Mouse (Mus musculus): ENCODE measurements at regions not wholly inside any gene's neighbourhood (a gene's known extent, or its start where the extent isn't known, plus 50 kb on each side); places are given as distances from the start of the nearest gene placed in this dataset.

GRCm38 (mm10) chr16:51457166-51457565 lies 573.9 kb upstream of the Cblb start:
- 48% methylated on average over 1 of the region's 1 CpGs for WGBS
- Histone ChIP-seq H3K4me2 (ENCODE audit: low read depth, low read length) (no peak overlapping the region), H3K9me3 (ENCODE audit: low read length) (no peaks in the 10 kb centered on the region), H3K27me3 (ENCODE audit: insufficient read depth, low read length) (no peaks in the 10 kb centered on the region), H3K4me1 (ENCODE audit: insufficient read depth, low read length) (no peaks in the 10 kb centered on the region), H3K36me3 (ENCODE audit: insufficient read depth, low read length) (no peaks in the 10 kb centered on the region), H3K4me3 (ENCODE audit: low read length) (no peak overlapping the region), H3K9ac (replicated peaks; ENCODE audit: low read length) (no peak overlapping the region), H3K27ac (no peak overlapping the region)
- ATAC-seq (no peak), DNase-seq (ENCODE audit: low spot score) (no peak)
- no peak for TF ChIP-seq CTCF (IDR thresholded peaks at IDR 0.05; ENCODE audit: low read depth)

GRCm38 (mm10) chr16:51475690-51476089 lies 555.3 kb upstream of the Cblb start:
- H3K4me3 ChIP-seq (ENCODE audit: low read length), result no peak overlapping the region
- WGBS, result 74% methylated on average over 3 of the region's 3 CpGs
- H3K4me2 ChIP-seq (ENCODE audit: low read depth, low read length), result no peak overlapping the region
- no peak overlapping the region for H3K27ac ChIP-seq
- H3K27me3 ChIP-seq (ENCODE audit: insufficient read depth, low read length), result no peaks in the 10 kb centered on the region
- no peak for DNase-seq (ENCODE audit: low spot score)
- H3K9me3 ChIP-seq (ENCODE audit: low read length), result no peaks in the 10 kb centered on the region
- ATAC-seq, result no peak
- no peaks in the 10 kb centered on the region for H3K4me1 ChIP-seq (ENCODE audit: insufficient read depth, low read length)
- TF ChIP-seq CTCF (IDR thresholded peaks at IDR 0.05; ENCODE audit: low read depth), result no peak
- no peaks in the 10 kb centered on the region for H3K36me3 ChIP-seq (ENCODE audit: insufficient read depth, low read length)
- H3K9ac ChIP-seq (replicated peaks; ENCODE audit: low read length), result no peak overlapping the region

- Histone ChIP-seq H3K36me3 (ENCODE audit: insufficient read depth, low read length) (no peaks in the 10 kb centered on the region), H3K4me3 (ENCODE audit: low read length) (no peak overlapping the region), H3K9me3 (ENCODE audit: low read length) (no peaks in the 10 kb centered on the region), H3K27ac (no peak overlapping the region), H3K4me2 (ENCODE audit: low read depth, low read length) (no peak overlapping the region), H3K9ac (replicated peaks; ENCODE audit: low read length) (no peak overlapping the region), H3K4me1 (ENCODE audit: insufficient read depth, low read length) (no peaks in the 10 kb centered on the region), H3K27me3 (ENCODE audit: insufficient read depth, low read length) (no peaks in the 10 kb centered on the region)
- ATAC-seq (no peak), DNase-seq (ENCODE audit: low spot score) (no peak)
- 83% methylated on average over 2 of the region's 2 CpGs for WGBS
- TF ChIP-seq CTCF (IDR thresholded peaks at IDR 0.05; ENCODE audit: low read depth), result no peak
Measured at GRCm38 (mm10) chr16:51496096-51496495, 534.9 kb upstream of the Cblb start.

GRCm38 (mm10) chr16:51497777-51498176 lies 533.2 kb upstream of the Cblb start:
- no peak for TF ChIP-seq CTCF (IDR thresholded peaks at IDR 0.05; ENCODE audit: low read depth)
- H3K9ac ChIP-seq (replicated peaks; ENCODE audit: low read length), result no peak overlapping the region
- 93% methylated on average over 7 of the region's 7 CpGs for WGBS
- ATAC-seq (no peak), DNase-seq (ENCODE audit: low spot score) (no peak)
- no peaks in the 10 kb centered on the region for H3K9me3 ChIP-seq (ENCODE audit: low read length)
- H3K4me2 ChIP-seq (ENCODE audit: low read depth, low read length), result no peak overlapping the region
- no peaks in the 10 kb centered on the region for H3K36me3 ChIP-seq (ENCODE audit: insufficient read depth, low read length)
- no peaks in the 10 kb centered on the region for H3K4me1 ChIP-seq (ENCODE audit: insufficient read depth, low read length)
- H3K27me3 ChIP-seq (ENCODE audit: insufficient read depth, low read length), result no peaks in the 10 kb centered on the region
- no peak overlapping the region for H3K27ac ChIP-seq
- H3K4me3 ChIP-seq (ENCODE audit: low read length), result no peak overlapping the region

GRCm38 (mm10) chr16:51517079-51517478 lies 513.9 kb upstream of the Cblb start:
- no peak overlapping the region for H3K27ac ChIP-seq
- H3K4me1 ChIP-seq (ENCODE audit: insufficient read depth, low read length), result no peaks in the 10 kb centered on the region
- no peaks in the 10 kb centered on the region for H3K9me3 ChIP-seq (ENCODE audit: low read length)
- ATAC-seq (no peak), DNase-seq (ENCODE audit: low spot score) (peak; percentile 13)
- no peak overlapping the region for H3K9ac ChIP-seq (replicated peaks; ENCODE audit: low read length)
- H3K4me2 ChIP-seq (ENCODE audit: low read depth, low read length), result no peak overlapping the region
- H3K36me3 ChIP-seq (ENCODE audit: insufficient read depth, low read length), result no peaks in the 10 kb centered on the region
- TF ChIP-seq CTCF (IDR thresholded peaks at IDR 0.05; ENCODE audit: low read depth), result no peak
- H3K27me3 ChIP-seq (ENCODE audit: insufficient read depth, low read length), result no peaks in the 10 kb centered on the region
- no peak overlapping the region for H3K4me3 ChIP-seq (ENCODE audit: low read length)
- WGBS, result 59% methylated on average over 3 of the region's 3 CpGs

- 54% methylated on average over 4 of the region's 4 CpGs for WGBS
- Histone ChIP-seq H3K9me3 (ENCODE audit: low read length) (no peaks in the 10 kb centered on the region), H3K4me1 (ENCODE audit: insufficient read depth, low read length) (no peaks in the 10 kb centered on the region), H3K27ac (no peak overlapping the region), H3K4me2 (ENCODE audit: low read depth, low read length) (no peak overlapping the region), H3K4me3 (ENCODE audit: low read length) (no peak overlapping the region), H3K27me3 (ENCODE audit: insufficient read depth, low read length) (no peaks in the 10 kb centered on the region), H3K9ac (replicated peaks; ENCODE audit: low read length) (no peak overlapping the region), H3K36me3 (ENCODE audit: insufficient read depth, low read length) (no peaks in the 10 kb centered on the region)
- no peak for DNase-seq (ENCODE audit: low spot score)
- no peak for TF ChIP-seq CTCF (IDR thresholded peaks at IDR 0.05; ENCODE audit: low read depth)
- ATAC-seq, result no peak
Measured at GRCm38 (mm10) chr16:51520762-51521161, 510.3 kb upstream of the Cblb start.

GRCm38 (mm10) chr16:51521317-51522092 lies 509.5 kb upstream of the Cblb start:
- H3K9ac ChIP-seq (replicated peaks; ENCODE audit: low read length), result no peak overlapping the region
- ATAC-seq, result no peak
- no peak overlapping the region for H3K27ac ChIP-seq
- H3K4me3 ChIP-seq (ENCODE audit: low read length), result no peak overlapping the region
- WGBS, result 67% methylated on average over 13 of the region's 13 CpGs
- H3K27me3 ChIP-seq (ENCODE audit: insufficient read depth, low read length), result no peaks in the 10 kb centered on the region
- no peaks in the 10 kb centered on the region for H3K4me1 ChIP-seq (ENCODE audit: insufficient read depth, low read length)
- TF ChIP-seq CTCF (IDR thresholded peaks at IDR 0.05; ENCODE audit: low read depth), result no peak
- H3K36me3 ChIP-seq (ENCODE audit: insufficient read depth, low read length), result no peaks in the 10 kb centered on the region
- DNase-seq (ENCODE audit: low spot score), result peak; percentile 10
- no peaks in the 10 kb centered on the region for H3K9me3 ChIP-seq (ENCODE audit: low read length)
- H3K4me2 ChIP-seq (ENCODE audit: low read depth, low read length), result peak overlapping the region; percentile 25; the same call in 1 of the 2 replicates

All from hindbrain, postnatal 0 days (tissue).